ENCODE assay signal across 7 mouse cellular contexts in genomic region chr5:24902835-24903234, GRCm38 (mm10).
DNase-seq lines count a peak whose midpoint lies in the region; ATAC-seq and TF ChIP-seq lines count a peak whose summit lies in the region.

No protein-coding gene starts in this region.

- peaks cover 23% of the 10 kb centered on the region for H3K4me1 ChIP-seq in midbrain, embryonic 10.5 days
- H3K4me1 ChIP-seq in midbrain, embryonic 16.5 days (ENCODE audit: control insufficient read depth, insufficient read depth, low read length): peaks cover 20% of the 10 kb centered on the region
- peaks cover 5% of the 10 kb centered on the region; the same call in 1 of the 2 replicates for H3K4me1 ChIP-seq in embryonic fibroblast, embryonic 13.5 days (ENCODE audit: control insufficient read depth, insufficient read depth, low read length)
- H3K4me1 ChIP-seq in limb, embryonic 12.5 days (replicated peaks): peaks cover 8% of the 10 kb centered on the region

- H3K27ac ChIP-seq in midbrain, embryonic 10.5 days (replicated peaks): no peak overlapping the region
- no peak overlapping the region for H3K27ac ChIP-seq in midbrain, embryonic 16.5 days (ENCODE audit: low read length)
- H3K27ac ChIP-seq in embryonic fibroblast, embryonic 13.5 days (ENCODE audit: insufficient read depth, low read length): no peak overlapping the region
- H3K27ac ChIP-seq in limb, embryonic 12.5 days: no peak overlapping the region

- no peak overlapping the region for H3K9ac ChIP-seq in midbrain, embryonic 16.5 days (ENCODE audit: low read depth, low read length)
- no peak overlapping the region for H3K9ac ChIP-seq in limb, embryonic 12.5 days (replicated peaks)

- TF ChIP-seq POLR2A in embryonic fibroblast, embryonic 13.5 days (IDR thresholded peaks at IDR 0.05; ENCODE audit: low read depth, low read length): no peak

- no peak overlapping the region for H3K4me3 ChIP-seq in midbrain, embryonic 10.5 days
- no peak overlapping the region for H3K4me3 ChIP-seq in midbrain, embryonic 16.5 days (ENCODE audit: low read depth, low read length)
- no peak overlapping the region for H3K4me3 ChIP-seq in embryonic fibroblast, embryonic 13.5 days (ENCODE audit: insufficient read depth, low read length)
- no peak overlapping the region for H3K4me3 ChIP-seq in limb, embryonic 12.5 days (replicated peaks)

- no peaks in the 10 kb centered on the region for H3K9me3 ChIP-seq in midbrain, embryonic 10.5 days (replicated peaks)
- no peaks in the 10 kb centered on the region for H3K9me3 ChIP-seq in midbrain, embryonic 16.5 days (replicated peaks; ENCODE audit: control insufficient read depth, low read length, poor library complexity, severe bottlenecking)
- no peaks in the 10 kb centered on the region for H3K9me3 ChIP-seq in limb, embryonic 12.5 days

- 21% methylated on average over 4 of the region's 4 CpGs for WGBS in midbrain, embryonic 10.5 days
- 29% methylated on average over 4 of the region's 4 CpGs for WGBS in midbrain, embryonic 16.5 days
- WGBS in limb, embryonic 12.5 days: 25% methylated on average over 4 of the region's 4 CpGs

- no peak overlapping the region for H3K4me2 ChIP-seq in midbrain, embryonic 16.5 days (ENCODE audit: low read length)
- H3K4me2 ChIP-seq in limb, embryonic 12.5 days: no peak overlapping the region

- peak; percentile 46 for DNase-seq in midbrain, embryonic 10.5 days (ENCODE audit: low spot score)
- DNase-seq in skeletal muscle tissue, adult 2 months (ENCODE audit: low read depth, low spot score): peak; percentile 46
- DNase-seq in ovary, postnatal 14 days (ENCODE audit: low spot score): no peak

- no peaks in the 10 kb centered on the region for H3K27me3 ChIP-seq in midbrain, embryonic 10.5 days (ENCODE audit: low read depth, poor library complexity, severe bottlenecking)
- no peaks in the 10 kb centered on the region for H3K27me3 ChIP-seq in midbrain, embryonic 16.5 days (ENCODE audit: control insufficient read depth, insufficient read depth, low read depth, low read length)
- H3K27me3 ChIP-seq in limb, embryonic 12.5 days: no peaks in the 10 kb centered on the region

- peaks cover 37% of the 10 kb centered on the region for H3K36me3 ChIP-seq in midbrain, embryonic 10.5 days
- H3K36me3 ChIP-seq in midbrain, embryonic 16.5 days (ENCODE audit: control insufficient read depth, insufficient read depth, low read length): no peaks in the 10 kb centered on the region
- H3K36me3 ChIP-seq in limb, embryonic 12.5 days: 0 out of 2 replicates have a peak, but pooled peaks cover 4% of the 10 kb centered on the region

- peak; percentile 44; the same call in 1 of the 2 replicates for TF ChIP-seq CTCF in embryonic fibroblast, embryonic 13.5 days (IDR thresholded peaks at IDR 0.05; ENCODE audit: borderline replicate concordance, insufficient read depth, low read length)

- no peak for ATAC-seq in midbrain, embryonic 16.5 days
- peak; percentile 80 for ATAC-seq in activated CD4-positive, CD25-positive, alpha-beta regulatory T cell, adult 4 months
- ATAC-seq in limb, embryonic 12.5 days (ENCODE audit: insufficient number of reproducible peaks, insufficient read depth, low FRiP score, low TSS enrichment, low read depth): 0 out of 2 replicates have a peak, but pooled peaks have one; percentile 15
